Mouse (Mus musculus) left cerebral cortex, postnatal 25 days (tissue): Measurements from ENCODE around the gene 5530401A14Rik. TPM values are rescaled to one million over a fixed set of nuclear protein-coding genes. Genes with fewer than 3 reads are reported as not detected.

Source experiments
- DNase-seq, 2 experiments: peaks; one replicate each; pipeline ENCODE4 v3.0.0; 2022; ENCODE audit warnings: low spot score in 2 of 2, mixed read lengths in 1 of 2
- intact Hi-C: fragments of 180-260 bp; cut with DNase I; formaldehyde crosslinking; loops from one replicate; pipeline ENCODE4 v1.15.1; 2025
- total RNA-seq, 2 experiments: library from RNA; stranded (reverse); gene quantifications; 2 replicates each; pipeline ENCODE4 v1.2.3; 2021

5530401A14Rik gene
- total RNA-seq, 2 experiments from 2014 or later = 0.09 TPM

GRCm38 (mm10) chr11:81923096-81923495 lies 62.6 kb downstream of the 5530401A14Rik start:
- intact Hi-C loops = no loop called here
- no peak for DNase-seq

- no peak for DNase-seq
- intact Hi-C loops = no loop called here
Measured at GRCm38 (mm10) chr11:81923626-81924025, 63.2 kb downstream of the 5530401A14Rik start.

GRCm38 (mm10) chr11:81926393-81926792 lies 65.9 kb downstream of the 5530401A14Rik start:
- intact Hi-C loops = no loop called here
- no peak for DNase-seq

- intact Hi-C loops = no loop called here
- DNase-seq = no peak
Measured at GRCm38 (mm10) chr11:81937516-81937915, 77.0 kb downstream of the 5530401A14Rik start.

DNA sequence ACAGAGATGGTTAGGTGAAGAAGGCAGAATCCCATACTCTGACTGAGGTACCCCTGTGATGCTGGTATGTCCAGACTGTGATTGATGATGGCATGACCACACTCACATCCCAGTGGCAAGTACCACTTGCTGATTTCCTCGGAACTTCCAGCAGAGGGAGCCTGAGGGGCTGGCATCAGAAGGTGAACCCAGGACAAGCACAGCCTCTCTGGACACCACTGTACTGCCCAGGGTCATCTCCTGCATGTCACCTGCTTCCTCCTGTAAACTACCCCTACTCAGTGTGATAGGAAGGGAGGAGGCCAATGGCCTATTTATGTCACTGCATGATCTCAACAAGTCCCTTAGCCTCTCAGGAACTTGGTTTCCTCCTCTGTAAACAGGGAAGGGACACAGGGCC lies 80.5 kb downstream of the 5530401A14Rik start:
- intact Hi-C loops = no loop called here
- DNase-seq = peak; percentile 27 to 37

DNA sequence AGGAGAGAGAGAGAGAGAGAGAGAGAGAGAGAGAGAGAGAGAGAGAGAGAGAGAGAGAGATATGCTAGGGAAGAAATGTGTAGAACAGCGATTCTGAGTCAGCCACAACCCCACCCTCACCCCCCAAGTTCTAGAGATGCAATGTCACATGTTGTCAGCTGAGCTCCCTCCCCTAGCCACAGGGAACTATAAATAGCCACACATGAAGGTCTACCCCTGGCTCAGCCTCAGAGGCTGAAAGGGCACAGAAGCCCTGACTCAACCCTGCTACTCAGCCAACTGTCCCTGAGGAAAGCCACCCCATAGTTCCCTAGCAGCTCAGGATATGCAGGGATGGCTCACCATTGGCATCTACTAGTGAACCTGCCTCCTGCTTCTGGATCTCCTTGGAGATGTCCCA lies 81.7 kb downstream of the 5530401A14Rik start:
- DNase-seq = peak in 1 of 2 experiments; percentile 14
- intact Hi-C loops = no loop called here

Other genes with a start within 250 kb of the 5530401A14Rik start
- gene Asic2, start 107.8 kb downstream of the 5530401A14Rik start, total RNA-seq = 10 to 100 TPM; 78.0 to 80.2 TPM
- not detected for gene Ccl2, start 174.9 kb downstream of the 5530401A14Rik start, total RNA-seq
- not detected for gene Gm17268, start 177.9 kb downstream of the 5530401A14Rik start, total RNA-seq
- not detected for gene Ccl7, start 185.0 kb downstream of the 5530401A14Rik start, total RNA-seq
- gene Ccl11, start 197.2 kb downstream of the 5530401A14Rik start, total RNA-seq = under 1 TPM; 0.34 to 0.62 TPM
- gene Ccl12, start 241.2 kb downstream of the 5530401A14Rik start, total RNA-seq = not detected